Mouse (Mus musculus): Measurements from ENCODE around the gene Sorcs1.
A peak's percentile ranks its signal among the peaks of the same experiment; 100 is the strongest.

The Sorcs1 gene

GRCm38 (mm10) chr19:50566306-50566705 lies 112.1 kb downstream of the Sorcs1 start:
- DNase-seq (ENCODE audit: low read depth, low spot score) = no peak

GRCm38 (mm10) chr19:50558771-50559170 lies 119.7 kb downstream of the Sorcs1 start:
- no peak for DNase-seq (ENCODE audit: low read depth, low spot score)

GRCm38 (mm10) chr19:50534031-50534430 lies 144.4 kb downstream of the Sorcs1 start:
- no peak for DNase-seq (ENCODE audit: low read depth, low spot score)

- DNase-seq (ENCODE audit: low read depth, low spot score) = no peak
These were observed 150.6 kb downstream of the Sorcs1 start for GRCm38 (mm10) chr19:50527835-50528234.

- no peak for DNase-seq (ENCODE audit: low read depth, low spot score)
These were observed 152.4 kb downstream of the Sorcs1 start for GRCm38 (mm10) chr19:50526094-50526493.

- no peak for DNase-seq (ENCODE audit: low read depth, low spot score)
These were observed 156.5 kb downstream of the Sorcs1 start for GRCm38 (mm10) chr19:50521943-50522342.

GRCm38 (mm10) chr19:50515059-50515673 lies 163.3 kb downstream of the Sorcs1 start:
- no peak for DNase-seq (ENCODE audit: low read depth, low spot score)

GRCm38 (mm10) chr19:50514309-50514830 lies 164.1 kb downstream of the Sorcs1 start:
- DNase-seq (ENCODE audit: low read depth, low spot score) = no peak

GRCm38 (mm10) chr19:50502816-50503215 lies 175.6 kb downstream of the Sorcs1 start:
- no peak for DNase-seq (ENCODE audit: low read depth, low spot score)

- no peak for DNase-seq (ENCODE audit: low read depth, low spot score)
These were observed 187.3 kb downstream of the Sorcs1 start for GRCm38 (mm10) chr19:50491121-50491520.

GRCm38 (mm10) chr19:50490721-50491120 lies 187.7 kb downstream of the Sorcs1 start:
- DNase-seq (ENCODE audit: low read depth, low spot score) = no peak

GRCm38 (mm10) chr19:50489786-50490185 lies 188.7 kb downstream of the Sorcs1 start:
- DNase-seq (ENCODE audit: low read depth, low spot score) = no peak

GRCm38 (mm10) chr19:50488421-50488820 lies 190.0 kb downstream of the Sorcs1 start:
- no peak for DNase-seq (ENCODE audit: low read depth, low spot score)

GRCm38 (mm10) chr19:50487768-50488167 lies 190.7 kb downstream of the Sorcs1 start:
- no peak for DNase-seq (ENCODE audit: low read depth, low spot score)

GRCm38 (mm10) chr19:50486345-50486744 lies 192.1 kb downstream of the Sorcs1 start:
- DNase-seq (ENCODE audit: low read depth, low spot score) = no peak

GRCm38 (mm10) chr19:50476774-50477173 lies 201.7 kb downstream of the Sorcs1 start:
- no peak for DNase-seq (ENCODE audit: low read depth, low spot score)

GRCm38 (mm10) chr19:50468592-50468991 lies 209.9 kb downstream of the Sorcs1 start:
- DNase-seq (ENCODE audit: low read depth, low spot score) = no peak

GRCm38 (mm10) chr19:50464811-50465210 lies 213.6 kb downstream of the Sorcs1 start:
- no peak for DNase-seq (ENCODE audit: low read depth, low spot score)

- no peak for DNase-seq (ENCODE audit: low read depth, low spot score)
These were observed 219.9 kb downstream of the Sorcs1 start for GRCm38 (mm10) chr19:50458581-50458980.

- no peak for DNase-seq (ENCODE audit: low read depth, low spot score)
These were observed 221.1 kb downstream of the Sorcs1 start for GRCm38 (mm10) chr19:50457275-50457892.

- no peak for DNase-seq (ENCODE audit: low read depth, low spot score)
These were observed 237.3 kb downstream of the Sorcs1 start for GRCm38 (mm10) chr19:50441099-50441498.

- DNase-seq (ENCODE audit: low read depth, low spot score) = peak; percentile 75
These were observed 238.1 kb downstream of the Sorcs1 start for GRCm38 (mm10) chr19:50440246-50440910.

GRCm38 (mm10) chr19:50439464-50439881 lies 239.0 kb downstream of the Sorcs1 start:
- peak; percentile 28 for DNase-seq (ENCODE audit: low read depth, low spot score)
